Mouse (Mus musculus) erythroblast, embryonic 14.5 days (primary cell): Measurements from ENCODE around the gene Cd2bp2.

Source experiments
- GATA1 ChIP-seq: IDR thresholded peaks from 2 replicates; pipeline ENCODE4 v1.6.1; 2012; ENCODE audit warnings: low read length, inconsistent platforms, mixed read lengths
- TAL1 ChIP-seq: IDR thresholded peaks from 3 replicates; pipeline ENCODE4 v1.6.1; 2012; ENCODE audit warnings: low read length, inconsistent platforms, mixed read lengths

DNA sequence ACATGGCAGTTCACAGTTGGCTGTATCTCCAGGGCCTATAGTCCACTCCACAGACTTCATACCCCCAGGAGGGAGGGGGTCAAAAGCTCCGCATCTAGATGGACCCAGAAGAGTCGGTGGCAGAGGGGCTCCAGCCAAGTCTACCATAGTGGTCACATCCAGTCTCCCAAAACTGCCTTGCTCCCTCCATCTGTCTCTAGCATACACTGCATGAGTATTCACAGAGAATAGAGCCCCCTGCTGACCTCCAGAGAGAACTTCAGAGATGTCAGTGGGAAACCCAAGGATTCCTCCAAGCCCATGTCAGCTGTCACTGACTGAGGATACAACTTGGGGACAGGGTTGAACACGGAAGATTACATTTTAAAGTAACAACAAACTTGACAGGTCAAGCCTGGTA is 10.2 kb downstream of the Cd2bp2 start:
- TF ChIP-seq GATA1 (no peak), TAL1 (no peak)
